Mouse (Mus musculus): ENCODE data around the gene Slc25a34.
A peak's percentile ranks its signal among the peaks of the same experiment; 100 is the strongest.

Slc25a34 gene

GRCm38 (mm10) chr4:141581051-141581450, 42.6 kb downstream of the Slc25a34 start:
- no peak for DNase-seq (ENCODE audit: low spot score in 2 of 2)

GRCm38 (mm10) chr4:141578833-141579232, 44.8 kb downstream of the Slc25a34 start:
- no peak for DNase-seq (ENCODE audit: low spot score in 2 of 2)

- DNase-seq (ENCODE audit: low spot score in 2 of 2) = no peak
Observed at GRCm38 (mm10) chr4:141576877-141577276, 46.7 kb downstream of the Slc25a34 start.

- DNase-seq (ENCODE audit: low spot score in 2 of 2) = no peak
Observed at GRCm38 (mm10) chr4:141576404-141576803, 47.2 kb downstream of the Slc25a34 start.

GRCm38 (mm10) chr4:141574789-141575702, 48.6 kb downstream of the Slc25a34 start:
- peak; percentile 77 to 90 for DNase-seq (ENCODE audit: low spot score in 2 of 2)

- DNase-seq (ENCODE audit: low spot score in 2 of 2) = peak in 1 of 2 experiments; percentile 50
Observed at GRCm38 (mm10) chr4:141573359-141573966, 50.2 kb downstream of the Slc25a34 start.

- no peak for DNase-seq (ENCODE audit: low spot score in 2 of 2)
Observed at GRCm38 (mm10) chr4:141572668-141573358, 50.8 kb downstream of the Slc25a34 start.

- DNase-seq (ENCODE audit: low spot score in 2 of 2) = no peak
Observed at GRCm38 (mm10) chr4:141571934-141572333, 51.7 kb downstream of the Slc25a34 start.

GRCm38 (mm10) chr4:141571337-141571739, 52.3 kb downstream of the Slc25a34 start:
- no peak for DNase-seq (ENCODE audit: low spot score in 2 of 2)

- no peak for DNase-seq (ENCODE audit: low spot score in 2 of 2)
Observed at GRCm38 (mm10) chr4:141570821-141571220, 52.8 kb downstream of the Slc25a34 start.

GRCm38 (mm10) chr4:141570004-141570403, 53.6 kb downstream of the Slc25a34 start:
- no peak for DNase-seq (ENCODE audit: low spot score in 2 of 2)

- no peak for DNase-seq (ENCODE audit: low spot score in 2 of 2)
Observed at GRCm38 (mm10) chr4:141568966-141569365, 54.7 kb downstream of the Slc25a34 start.
